Mouse (Mus musculus) CD4-positive, CD25-positive, alpha-beta regulatory T cell, adult 4 months (primary cell): ENCODE measurements around the gene Olfr309. TPM values are rescaled to one million over a fixed set of nuclear protein-coding genes. Genes with fewer than 3 reads are reported as not detected.
"Not testable (repeated sequence)": the region's sequence is repeated elsewhere in the genome, so short reads cannot be mapped to it uniquely, and the experiment has no call there.

Experiments
- ATAC-seq: one replicate; pipeline ENCODE4 v1.8.0; 2017
- polyA plus RNA-seq, 2 experiments: library from polyadenylated mRNA; unstranded; fragments of 100-300 nt; shearing (Covaris generic); gene quantifications; one replicate each; pipeline ENCODE4 v1.2.1; 2017

Olfr309 gene
- polyA plus RNA-seq, result not detected

GRCm38 (mm10) chr7:86313608-86314007, at the start of gene Olfr309:
Gene Olfr309 (minus strand): TSS chr7:86313708.
- no peak for ATAC-seq

DNA sequence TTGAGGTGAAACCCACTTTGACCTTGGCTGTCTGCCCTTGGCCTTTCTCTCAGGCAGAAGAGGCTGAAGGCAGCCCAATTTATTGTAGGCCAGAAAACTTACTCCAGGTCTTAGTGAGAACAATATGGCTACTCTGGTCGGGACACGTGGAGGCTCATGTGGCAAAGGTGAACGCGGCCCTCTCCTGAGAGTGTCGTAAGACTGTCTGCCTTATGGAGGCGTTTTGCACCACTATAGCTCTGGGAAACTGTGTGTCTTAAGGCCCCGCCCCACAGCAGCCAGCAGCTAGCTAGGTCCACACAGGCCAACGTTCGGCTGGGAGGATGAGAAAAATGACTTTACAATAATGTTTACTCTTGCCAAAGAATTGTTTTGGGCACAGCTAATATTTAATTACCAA, 32.8 kb upstream of the Olfr309 start:
- not testable (repeated sequence) for ATAC-seq

DNA sequence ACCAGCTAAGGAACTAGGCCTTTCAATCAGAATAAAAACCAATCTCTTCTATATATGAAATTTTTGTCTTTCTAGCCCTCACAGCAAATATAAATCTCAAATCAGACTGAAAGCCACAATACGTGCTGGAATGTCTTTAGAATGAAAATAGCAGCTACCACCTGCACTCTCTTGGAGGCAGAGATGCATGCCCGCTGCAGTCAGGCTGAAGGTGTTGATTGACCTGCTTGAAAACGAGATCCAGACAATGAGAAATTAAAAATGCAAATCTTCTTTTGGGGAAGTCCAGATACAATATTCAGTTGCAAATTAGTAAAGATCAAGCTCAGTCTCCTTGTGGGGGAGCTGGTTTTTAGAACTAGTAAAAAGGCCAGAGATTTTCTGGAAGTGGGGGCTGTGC, 30.7 kb upstream of the Olfr309 start:
- ATAC-seq, result no peak

GRCm38 (mm10) chr7:86342881-86343565, 29.5 kb upstream of the Olfr309 start:
- ATAC-seq, result no peak

DNA sequence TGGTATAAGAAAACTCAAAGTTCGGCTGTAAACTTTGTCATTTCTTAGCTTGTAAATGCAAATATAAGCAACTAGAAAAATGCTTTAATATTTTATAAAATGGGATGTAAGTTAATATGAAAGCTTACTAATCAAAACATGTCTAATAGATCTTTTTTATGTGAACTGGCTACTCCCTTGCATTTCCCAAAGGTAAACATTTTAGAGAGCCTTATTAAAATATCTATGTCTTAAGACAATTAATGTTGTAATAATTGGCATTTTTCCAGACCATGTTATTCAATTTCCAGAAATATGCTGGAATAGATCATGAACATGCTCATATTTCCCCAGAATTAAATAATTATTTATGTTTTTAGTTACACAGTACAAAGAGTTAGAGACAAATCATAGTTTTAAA, 24.0 kb upstream of the Olfr309 start, which contains the start of gene Olfr307:
Olfr307 (minus strand) TSS at position 101 of the 400 bp plus-strand sequence.
- ATAC-seq, result no peak

GRCm38 (mm10) chr7:86325530-86325929, 12.0 kb upstream of the Olfr309 start, which contains the start of gene Olfr308:
Gene Olfr308 (minus strand): TSS chr7:86325630.
- no peak for ATAC-seq

GRCm38 (mm10) chr7:86321323-86321722, 7.8 kb upstream of the Olfr309 start:
- no peak for ATAC-seq

DNA sequence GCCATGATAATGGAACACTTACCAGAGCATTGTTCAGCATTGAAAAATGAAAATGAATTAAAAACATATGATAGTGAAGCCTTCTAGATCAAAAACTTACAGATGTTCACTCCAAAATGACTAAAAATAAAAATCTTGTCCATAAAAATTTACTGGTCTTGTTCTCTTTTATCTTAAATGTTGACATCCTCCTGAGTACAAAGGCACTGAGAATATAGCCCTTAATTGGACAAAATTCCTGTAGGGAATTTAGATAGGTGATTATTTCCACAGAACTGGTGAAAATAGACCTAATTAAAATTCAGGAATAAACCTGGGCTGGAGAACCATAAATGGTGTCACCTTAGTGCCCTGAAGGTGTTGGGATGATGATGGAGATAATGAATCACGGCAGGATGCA, 36.4 kb downstream of the Olfr309 start, which contains the start of gene Olfr310:
Olfr310 (minus strand) TSS at position 101 of the 400 bp plus-strand sequence.
- ATAC-seq, result no peak

Other genes starting within 250 kb of the Olfr309 start
- gene Vmn2r75, start 141.9 kb downstream of the Olfr309 start, polyA plus RNA-seq, result not detected
- under 1 TPM; 0.03 to 0.04 TPM for gene Vmn2r76, start 67.4 kb downstream of the Olfr309 start, polyA plus RNA-seq
- not detected for gene Olfr310, start 36.5 kb downstream of the Olfr309 start, polyA plus RNA-seq
- not detected for gene Olfr308, start 11.9 kb upstream of the Olfr309 start, polyA plus RNA-seq
- under 1 TPM in 1 of 2 experiments, not detected in 1; 0.16 TPM for gene Olfr307, start 23.9 kb upstream of the Olfr309 start, polyA plus RNA-seq
- gene Olfr305, start 53.2 kb upstream of the Olfr309 start, polyA plus RNA-seq, result not detected
- gene Olfr304, start 73.0 kb upstream of the Olfr309 start, polyA plus RNA-seq, result not detected
- gene Olfr303, start 84.1 kb upstream of the Olfr309 start, polyA plus RNA-seq, result not detected
- gene Olfr301, start 90.1 kb upstream of the Olfr309 start, polyA plus RNA-seq, result not detected
- gene Olfr299, start 146.2 kb upstream of the Olfr309 start, polyA plus RNA-seq, result not detected
- not detected for gene Olfr298, start 178.8 kb upstream of the Olfr309 start, polyA plus RNA-seq
- not detected for gene Olfr297, start 206.3 kb upstream of the Olfr309 start, polyA plus RNA-seq